Mouse (Mus musculus) hindbrain, postnatal 0 days (tissue): ENCODE results near the gene Zmpste24. TPM values are rescaled to one million over a fixed set of nuclear protein-coding genes. Genes with fewer than 3 reads are reported as not detected.

ENCODE experiments used
- ATAC-seq: fragments of 200-750 bp; cut with Nextera tagmentation; 2 replicates; pipeline ENCODE4 v1.8.0; 2017; ENCODE audit warnings: mild to moderate bottlenecking, moderate TSS enrichment, moderate library complexity
- DNase-seq: peaks from one replicate; pipeline ENCODE4 v3.0.0-alpha.2; 2015; ENCODE audit warnings: low spot score
- H3K27ac ChIP-seq: fragments of 300-500 bp; sonication (generic); 2 replicates; pipeline ENCODE4 v1.5.1; 2014; ENCODE audit warnings: mild to moderate bottlenecking
- H3K27me3 ChIP-seq: fragments of 300-500 bp; sonication (generic); 2 replicates; pipeline ENCODE4 v1.6.1; 2014; ENCODE audit warnings: low read length, mixed read lengths; ENCODE audit not compliant: insufficient read depth
- H3K36me3 ChIP-seq: fragments of 300-500 bp; sonication (generic); 2 replicates; pipeline ENCODE4 v1.6.1; 2014; ENCODE audit warnings: low read length, mixed read lengths; ENCODE audit not compliant: insufficient read depth
- H3K4me1 ChIP-seq: fragments of 300-500 bp; sonication (generic); 2 replicates; pipeline ENCODE4 v1.6.1; 2014; ENCODE audit warnings: antibody characterized with exemption, low read length, mixed read lengths; ENCODE audit not compliant: insufficient read depth
- H3K4me2 ChIP-seq: fragments of 300-500 bp; sonication (generic); 2 replicates; pipeline ENCODE4 v1.6.1; 2014; ENCODE audit warnings: low read depth, mild to moderate bottlenecking, low read length, moderate library complexity, mixed read lengths
- H3K4me3 ChIP-seq: fragments of 300-500 bp; sonication (generic); 2 replicates; pipeline ENCODE4 v1.5.1; 2014; ENCODE audit warnings: low read length
- H3K9ac ChIP-seq: fragments of 300-500 bp; sonication (generic); replicated peaks from 2 replicates; pipeline ENCODE4 v1.6.1; 2014; ENCODE audit warnings: mild to moderate bottlenecking, low read length, moderate library complexity, mixed read lengths
- H3K9me3 ChIP-seq: fragments of 300-500 bp; sonication (generic); 2 replicates; pipeline ENCODE4 v1.6.1; 2016; ENCODE audit warnings: low read length, mixed read lengths
- CTCF ChIP-seq: IDR thresholded peaks from 2 replicates; pipeline ENCODE4 v1.5.1; 2016; ENCODE audit warnings: antibody characterized with exemption, control low read depth, low read depth
- WGBS: fragments of 180-500 bp; shearing (Covaris S2); extraction: QIAGEN DNeasy Blood & Tissue Kit; methylation state at CpG from one replicate; pipeline ENCODE4 v1.1.7; 2014; 5-methylcytosine and 5-hydroxymethylcytosine counted together
- polyA plus RNA-seq: library from polyadenylated mRNA; unstranded; fragments of >200 nt; fragmentation: Nextera tagmentation; extraction: Ambion mirVana; gene quantifications from 2 replicates; pipeline ENCODE4 v1.2.1, GENCODE M21; 2015
- total RNA-seq: library from RNA; depleted of rRNA; stranded (reverse); fragments of >200 nt; gene quantifications from 2 replicates; pipeline ENCODE4 v1.2.3, GENCODE M21; 2014; rRNA removed

The Zmpste24 gene
- total and polyA plus RNA-seq, 2 experiments from 2014 or later: 21.3 to 21.7 TPM

DNA sequence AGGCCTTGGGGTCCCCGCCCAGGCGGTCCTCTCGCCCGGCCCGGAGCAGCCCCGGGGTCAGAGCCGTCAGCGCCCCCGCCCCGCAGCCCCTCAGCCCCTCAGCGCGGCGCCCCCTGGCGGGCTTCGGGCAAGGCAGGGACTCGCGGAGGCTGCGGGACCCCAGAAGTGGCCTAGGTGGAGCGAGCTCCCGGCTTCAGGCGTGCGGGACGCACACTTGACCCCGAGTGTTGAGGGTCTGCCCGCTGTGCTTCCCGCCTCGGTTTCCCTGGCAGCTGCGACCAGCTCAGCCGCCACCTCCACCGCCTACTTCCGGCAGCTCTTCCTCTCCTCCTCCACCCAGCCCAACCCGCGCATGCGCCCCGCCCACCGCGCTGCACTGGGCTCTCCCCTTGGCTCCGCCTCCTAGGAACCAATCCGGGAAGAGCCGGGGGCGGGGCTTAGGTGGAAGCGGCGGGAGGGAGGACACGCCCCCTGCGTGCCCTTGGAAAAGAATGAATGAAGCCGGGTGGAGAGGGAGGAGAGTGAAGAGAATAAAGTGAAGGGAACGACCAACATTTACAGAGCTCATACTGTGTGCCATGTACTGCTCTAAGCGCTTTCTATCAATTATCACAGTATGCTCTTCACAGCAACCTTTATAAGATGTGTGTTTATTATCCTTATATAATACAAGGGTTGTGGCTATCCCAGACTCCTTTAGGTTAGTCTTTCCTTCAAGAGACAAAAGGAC, 80.9 kb downstream of the Zmpste24 start, which contains the start of gene Smap2:
Smap2 (minus strand) TSS at position 320 of the 730 bp plus-strand sequence.
- DNase-seq (peak; percentile 99), ATAC-seq (peak; percentile 97)
- H3K4me3 ChIP-seq: peak within 1 kb of the TSS; percentile 89
- H3K4me2 ChIP-seq: peak within 1 kb of the TSS; percentile 72
- H3K27ac ChIP-seq: peak within 1 kb of the TSS; percentile 77
- TF ChIP-seq CTCF: peak; percentile 65
- no peaks in the 10 kb centered on the region for H3K27me3 ChIP-seq
- 3% methylated on average over 36 of the region's 48 CpGs for WGBS
- peaks cover 17% of the 10 kb centered on the region; the same call in 1 of the 2 replicates for H3K4me1 ChIP-seq
- H3K9me3 ChIP-seq: no peaks in the 10 kb centered on the region
- no peaks in the 10 kb centered on the region for H3K36me3 ChIP-seq
- peak within 1 kb of the TSS; percentile 83 for H3K9ac ChIP-seq

DNA sequence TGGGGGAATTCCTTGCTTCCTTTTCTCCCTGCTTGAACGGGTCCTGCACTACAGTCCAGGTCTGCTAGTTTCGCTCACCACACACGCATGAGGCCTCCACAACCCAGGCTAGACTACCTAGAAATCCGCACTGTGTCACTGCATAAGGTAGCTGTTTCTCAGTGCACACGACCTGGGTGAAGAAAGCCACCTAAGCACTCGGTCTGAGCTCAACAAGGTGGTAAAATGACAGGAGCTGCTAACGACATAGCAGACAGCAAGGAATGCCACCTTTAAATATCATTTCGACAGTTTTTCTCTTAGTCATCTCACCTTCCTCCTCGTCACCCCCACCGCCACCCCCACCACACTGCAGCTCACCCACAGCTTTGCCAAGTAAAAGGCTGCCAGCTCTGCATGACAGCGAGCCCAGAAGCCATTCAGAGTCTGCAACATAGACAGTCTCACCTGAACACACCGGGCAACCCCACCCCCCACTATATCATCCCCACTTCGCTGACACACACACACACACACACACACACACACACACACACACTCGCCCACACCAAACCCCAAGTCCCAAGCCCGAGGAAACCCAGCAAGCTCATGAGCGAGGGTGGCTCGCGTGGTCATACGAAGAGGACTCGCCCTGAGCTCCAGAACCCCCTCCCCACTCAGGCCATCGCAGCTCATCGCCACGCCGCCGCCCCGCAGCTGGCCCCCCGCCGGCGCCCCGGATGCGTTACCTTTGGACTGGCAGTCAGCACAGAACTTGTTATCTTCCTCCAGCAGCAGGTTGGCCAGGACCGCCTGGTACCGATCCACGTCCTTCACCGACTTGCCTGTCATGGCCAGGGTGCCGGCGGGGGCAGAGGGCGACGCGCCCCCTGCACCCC, 81.8 kb downstream of the Zmpste24 start:
- ATAC-seq (peak; percentile 44), DNase-seq (peak; percentile 42)
- H3K4me2 ChIP-seq: peak overlapping the region; percentile 72
- no peaks in the 10 kb centered on the region for H3K9me3 ChIP-seq
- H3K9ac ChIP-seq: peak overlapping the region; percentile 83
- TF ChIP-seq CTCF: no peak
- peak overlapping the region; percentile 77 for H3K27ac ChIP-seq
- no peaks in the 10 kb centered on the region for H3K27me3 ChIP-seq
- no peaks in the 10 kb centered on the region for H3K36me3 ChIP-seq
- 4% methylated on average over 39 of the region's 40 CpGs for WGBS
- H3K4me1 ChIP-seq: peaks cover 17% of the 10 kb centered on the region; the same call in 1 of the 2 replicates
- peak overlapping the region; percentile 89 for H3K4me3 ChIP-seq

DNA sequence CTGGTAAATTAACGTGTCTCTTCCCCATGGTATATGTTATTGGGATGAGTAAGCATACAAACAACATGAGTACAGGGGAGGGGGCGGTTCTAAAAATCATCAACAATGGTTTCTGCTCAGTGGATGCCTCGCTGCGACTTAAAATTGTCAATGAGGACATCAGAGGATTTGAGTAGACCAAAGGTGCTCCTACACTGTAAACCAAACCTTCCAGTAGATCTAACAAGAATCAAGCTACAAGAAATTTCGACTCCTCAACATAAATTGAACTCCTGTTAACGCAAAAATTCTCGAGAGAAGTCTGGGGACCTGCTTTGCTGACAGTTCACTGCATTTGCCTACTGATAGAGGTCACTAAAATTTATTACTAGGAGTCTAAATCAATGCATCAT, 82.8 kb downstream of the Zmpste24 start:
- Histone ChIP-seq H3K9me3 (no peaks in the 10 kb centered on the region), H3K27me3 (no peaks in the 10 kb centered on the region), H3K36me3 (no peaks in the 10 kb centered on the region), H3K4me2 (peak overlapping the region; percentile 72), H3K4me1 (peaks cover 17% of the 10 kb centered on the region; the same call in 1 of the 2 replicates), H3K27ac (no peak overlapping the region), H3K9ac (0 out of 2 replicates have a peak overlapping the region, but pooled peaks have one; percentile 83), H3K4me3 (peak overlapping the region; percentile 89)
- ATAC-seq (no peak), DNase-seq (no peak)
- TF ChIP-seq CTCF: no peak
- WGBS: 82% methylated on average over 7 of the region's 7 CpGs

DNA sequence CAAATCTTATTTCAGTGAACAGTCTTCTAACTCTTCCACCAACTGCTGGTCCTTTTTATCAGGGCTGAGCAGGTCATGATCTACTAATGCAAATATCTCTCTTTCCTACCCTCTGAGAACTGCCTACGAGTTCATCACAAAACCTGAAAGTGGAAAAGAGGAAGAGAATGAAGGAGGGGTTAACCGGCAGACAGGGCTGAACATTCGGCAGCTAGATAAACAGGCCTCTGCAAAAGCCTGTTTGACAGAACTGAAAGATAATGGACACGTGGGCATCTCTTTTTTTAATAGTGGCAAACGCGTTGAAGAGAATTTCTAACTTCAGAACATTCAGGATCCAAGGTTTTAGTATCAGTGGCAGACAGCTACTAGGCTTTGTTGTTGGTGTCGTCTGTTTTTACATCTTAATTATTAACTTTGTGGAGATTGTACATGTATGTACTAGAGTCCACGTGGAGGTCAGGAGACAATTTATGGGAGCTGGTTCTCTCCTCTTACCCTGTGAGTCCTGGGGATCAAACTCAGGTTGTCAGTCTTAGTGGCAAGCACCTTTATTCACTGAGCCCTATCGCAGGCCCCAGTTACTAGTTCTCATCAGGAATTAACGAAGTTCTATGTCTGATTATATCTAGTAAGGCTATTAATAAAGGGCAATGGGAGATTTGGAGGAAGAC, 83.3 kb downstream of the Zmpste24 start:
- Histone ChIP-seq H3K4me3 (0 out of 2 replicates have a peak overlapping the region, but pooled peaks have one; percentile 89), H3K9me3 (no peaks in the 10 kb centered on the region), H3K4me2 (peak overlapping the region; percentile 72), H3K4me1 (peaks cover 17% of the 10 kb centered on the region; the same call in 1 of the 2 replicates), H3K36me3 (no peaks in the 10 kb centered on the region), H3K27ac (no peak overlapping the region), H3K9ac (no peak overlapping the region), H3K27me3 (no peaks in the 10 kb centered on the region)
- DNase-seq (no peak), ATAC-seq (no peak)
- WGBS: 79% methylated on average over 10 of the region's 10 CpGs
- no peak for TF ChIP-seq CTCF

DNA sequence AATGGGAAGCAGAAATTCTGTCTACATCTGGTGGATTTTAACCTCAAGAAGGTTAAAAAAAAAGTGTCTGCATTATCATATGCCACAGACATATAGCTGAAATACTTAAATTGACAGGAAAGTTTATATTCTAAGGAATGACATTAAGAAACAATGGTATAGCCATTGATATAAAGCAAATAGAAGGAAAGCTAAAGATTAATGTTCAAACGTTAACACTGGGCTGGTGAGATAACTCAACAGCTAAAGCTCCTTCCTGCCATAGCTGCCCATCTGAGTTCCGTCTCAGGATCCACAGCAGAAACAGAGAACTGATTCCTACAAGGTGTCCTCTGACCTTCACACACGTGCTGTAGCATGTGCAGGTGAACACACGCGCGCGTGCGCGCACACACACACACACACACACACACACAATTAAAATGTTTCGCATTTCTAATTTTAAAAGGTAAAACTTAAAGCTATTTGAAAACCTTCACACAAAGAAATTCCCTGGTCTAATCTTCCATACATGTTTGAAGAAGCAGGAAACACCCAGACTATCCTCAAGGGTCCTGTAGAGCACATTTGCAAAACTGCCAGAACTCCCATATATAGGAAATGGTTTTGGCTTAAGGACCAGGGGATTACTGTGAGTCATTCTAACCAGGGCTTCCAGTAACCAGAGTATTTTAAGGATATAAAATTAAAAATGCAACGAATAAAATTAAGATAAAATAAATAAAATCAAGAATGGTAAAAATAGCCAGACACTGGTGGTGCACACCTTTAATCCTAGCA, 87.1 kb downstream of the Zmpste24 start:
- H3K4me1 ChIP-seq: peaks cover 14% of the 10 kb centered on the region; the same call in 1 of the 2 replicates
- no peak overlapping the region for H3K9ac ChIP-seq
- no peak overlapping the region for H3K27ac ChIP-seq
- no peak overlapping the region for H3K4me2 ChIP-seq
- no peaks in the 10 kb centered on the region for H3K36me3 ChIP-seq
- ATAC-seq (no peak), DNase-seq (no peak)
- TF ChIP-seq CTCF: no peak
- no peak overlapping the region for H3K4me3 ChIP-seq
- H3K27me3 ChIP-seq: no peaks in the 10 kb centered on the region
- H3K9me3 ChIP-seq: no peaks in the 10 kb centered on the region
- WGBS: 86% methylated on average over 11 of the region's 11 CpGs

Other genes with a start within 250 kb of the Zmpste24 start
- gene Rims3, start 243.4 kb downstream of the Zmpste24 start, total RNA-seq: 93.7 and 109 TPM in 2 replicates
- 22.0 and 22.8 TPM in 2 replicates for gene Rims3, start 243.4 kb downstream of the Zmpste24 start, polyA plus RNA-seq
- 7.4 and 8.6 TPM in 2 replicates for gene Exo5, start 173.2 kb downstream of the Zmpste24 start, total RNA-seq
- 13.4 and 13.6 TPM in 2 replicates for gene Exo5, start 173.2 kb downstream of the Zmpste24 start, polyA plus RNA-seq
- gene Zfp69, start 146.5 kb downstream of the Zmpste24 start, total RNA-seq: 1.8 and 2.8 TPM in 2 replicates
- 4.5 and 4.8 TPM in 2 replicates for gene Zfp69, start 146.5 kb downstream of the Zmpste24 start, polyA plus RNA-seq
- gene Smap2, start 81.0 kb downstream of the Zmpste24 start, total RNA-seq: 78.4 and 79.8 TPM in 2 replicates
- 37.4 and 42.0 TPM in 2 replicates for gene Smap2, start 81.0 kb downstream of the Zmpste24 start, polyA plus RNA-seq
- gene Col9a2, start 58.9 kb downstream of the Zmpste24 start, total RNA-seq: 39.8 and 43.5 TPM in 2 replicates
- 22.8 and 23.8 TPM in 2 replicates for gene Col9a2, start 58.9 kb downstream of the Zmpste24 start, polyA plus RNA-seq
- gene Tmco2, start 11.0 kb upstream of the Zmpste24 start, total RNA-seq: not detected in 2 replicates
- gene Tmco2, start 11.0 kb upstream of the Zmpste24 start, polyA plus RNA-seq: 0.21 TPM in 1 of 2 replicates, not detected in the other
- 24.4 and 27.0 TPM in 2 replicates for gene Rlf, start 116.8 kb upstream of the Zmpste24 start, total RNA-seq
- 18.4 and 19.3 TPM in 2 replicates for gene Rlf, start 116.8 kb upstream of the Zmpste24 start, polyA plus RNA-seq
- gene Gm12888, start 226.7 kb upstream of the Zmpste24 start, total RNA-seq: not detected in 2 replicates
- not detected in 2 replicates for gene Gm12888, start 226.7 kb upstream of the Zmpste24 start, polyA plus RNA-seq